Mouse (Mus musculus): ENCODE data around the gene Pltp. TPM values are rescaled to one million over a fixed set of nuclear protein-coding genes. Genes with fewer than 3 reads are reported as not detected.
A peak's percentile ranks its signal among the peaks of the same experiment; 100 is the strongest.

Pltp gene
- polyA plus RNA-seq, 1 experiment from 2014 or later, result 10.8 TPM

DNA sequence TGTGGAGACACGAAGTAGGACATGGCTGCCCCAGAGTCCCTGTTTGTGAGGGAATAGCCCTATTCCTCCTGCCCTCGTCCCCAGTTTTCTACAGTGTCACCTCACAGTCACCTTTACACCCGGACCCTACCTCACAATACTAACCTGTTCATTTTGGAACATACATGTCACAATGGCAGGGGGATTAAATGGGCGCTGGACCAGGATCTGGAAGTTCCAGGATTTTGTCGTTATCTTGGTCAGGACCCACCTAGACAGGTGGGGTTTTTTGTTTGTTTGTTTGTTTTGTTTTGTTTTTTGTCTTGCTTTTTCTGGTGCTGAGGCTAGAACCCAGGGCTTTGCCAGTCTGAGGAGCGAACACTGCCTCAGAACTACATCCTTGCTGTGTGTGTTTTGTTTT lies 29.1 kb downstream of the Pltp start, which contains the start of gene Spata25:
TSS of gene Spata25 (minus strand) at position 101 of the 400 bp plus-strand sequence.
- ATAC-seq (replicated peaks; ENCODE audit: insufficient number of reproducible peaks, low FRiP score, low TSS enrichment), result no peak
- WGBS (ENCODE audit: insufficient replicate concordance), result 79% methylated on average over 6 of the region's 6 CpGs
- Histone ChIP-seq H3K36me3 (ENCODE audit: control insufficient read depth, insufficient read depth, low read length) (peaks cover 9% of the 10 kb centered on the region), H3K4me3 (ENCODE audit: low read depth, low read length) (no peak within 1 kb of the TSS), H3K9me3 (replicated peaks; ENCODE audit: control insufficient read depth, low read length) (no peaks in the 10 kb centered on the region), H3K27ac (ENCODE audit: low read depth, low read length) (no peak within 1 kb of the TSS), H3K27me3 (ENCODE audit: control insufficient read depth, insufficient read depth, low read length) (no peaks in the 10 kb centered on the region), H3K4me1 (ENCODE audit: control insufficient read depth, insufficient read depth, low read length) (peaks cover 4% of the 10 kb centered on the region; the same call in 1 of the 2 replicates), H3K4me2 (no peak within 1 kb of the TSS), H3K9ac (ENCODE audit: low read depth, low read length) (no peak within 1 kb of the TSS)

GRCm38 (mm10) chr2:164827146-164827850 lies 30.2 kb downstream of the Pltp start:
- no peak overlapping the region for H3K4me2 ChIP-seq
- no peak overlapping the region for H3K27ac ChIP-seq (ENCODE audit: low read depth, low read length)
- no peaks in the 10 kb centered on the region for H3K27me3 ChIP-seq (ENCODE audit: control insufficient read depth, insufficient read depth, low read length)
- no peak overlapping the region for H3K4me3 ChIP-seq (ENCODE audit: low read depth, low read length)
- no peak overlapping the region for H3K9ac ChIP-seq (ENCODE audit: low read depth, low read length)
- H3K36me3 ChIP-seq (ENCODE audit: control insufficient read depth, insufficient read depth, low read length), result peaks cover 9% of the 10 kb centered on the region
- peaks cover 1% of the 10 kb centered on the region; the same call in 1 of the 2 replicates for H3K4me1 ChIP-seq (ENCODE audit: control insufficient read depth, insufficient read depth, low read length)
- WGBS (ENCODE audit: insufficient replicate concordance), result 83% methylated on average over 16 of the region's 16 CpGs
- H3K9me3 ChIP-seq (replicated peaks; ENCODE audit: control insufficient read depth, low read length), result no peaks in the 10 kb centered on the region
- no peak for ATAC-seq (replicated peaks; ENCODE audit: insufficient number of reproducible peaks, low FRiP score, low TSS enrichment)

- H3K27ac ChIP-seq (ENCODE audit: low read depth, low read length), result no peak overlapping the region
- no peak overlapping the region for H3K4me3 ChIP-seq (ENCODE audit: low read depth, low read length)
- WGBS (ENCODE audit: insufficient replicate concordance), result 95% methylated on average over 17 of the region's 17 CpGs
- H3K4me2 ChIP-seq, result no peak overlapping the region
- no peak overlapping the region for H3K9ac ChIP-seq (ENCODE audit: low read depth, low read length)
- H3K27me3 ChIP-seq (ENCODE audit: control insufficient read depth, insufficient read depth, low read length), result no peaks in the 10 kb centered on the region
- peaks cover 9% of the 10 kb centered on the region for H3K36me3 ChIP-seq (ENCODE audit: control insufficient read depth, insufficient read depth, low read length)
- no peak for ATAC-seq (replicated peaks; ENCODE audit: insufficient number of reproducible peaks, low FRiP score, low TSS enrichment)
- H3K4me1 ChIP-seq (ENCODE audit: control insufficient read depth, insufficient read depth, low read length), result no peaks in the 10 kb centered on the region
- no peaks in the 10 kb centered on the region for H3K9me3 ChIP-seq (replicated peaks; ENCODE audit: control insufficient read depth, low read length)
Observed at GRCm38 (mm10) chr2:164825521-164825920, 32.0 kb downstream of the Pltp start.

DNA sequence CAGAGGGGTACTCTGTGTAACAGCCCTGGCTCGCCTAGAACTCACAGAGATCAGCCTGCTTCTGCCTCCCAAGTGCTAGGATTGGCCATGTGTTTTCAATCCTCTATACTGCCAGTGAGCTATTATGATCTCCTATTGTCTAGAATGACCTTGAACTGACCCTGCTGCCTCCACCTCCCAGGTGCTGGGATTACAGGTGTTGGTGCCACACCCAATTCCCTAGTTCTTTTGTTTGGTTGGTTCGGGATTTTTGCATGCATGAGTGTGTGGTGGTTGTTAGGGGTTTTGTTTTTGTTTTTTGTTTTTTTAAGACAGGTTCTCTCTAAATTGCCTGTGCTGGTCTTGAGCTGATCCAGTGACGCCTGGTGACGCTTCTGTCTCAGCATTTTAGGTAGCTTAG lies 33.5 kb downstream of the Pltp start:
- no peak overlapping the region for H3K4me3 ChIP-seq (ENCODE audit: low read depth, low read length)
- no peaks in the 10 kb centered on the region for H3K9me3 ChIP-seq (replicated peaks; ENCODE audit: control insufficient read depth, low read length)
- H3K9ac ChIP-seq (ENCODE audit: low read depth, low read length), result no peak overlapping the region
- no peaks in the 10 kb centered on the region for H3K4me1 ChIP-seq (ENCODE audit: control insufficient read depth, insufficient read depth, low read length)
- H3K27me3 ChIP-seq (ENCODE audit: control insufficient read depth, insufficient read depth, low read length), result no peaks in the 10 kb centered on the region
- peak overlapping the region; percentile 61; the same call in 1 of the 2 replicates for H3K4me2 ChIP-seq
- WGBS (ENCODE audit: insufficient replicate concordance), result 92% methylated on average over 4 of the region's 4 CpGs
- peaks cover 9% of the 10 kb centered on the region; the same call in 1 of the 2 replicates for H3K36me3 ChIP-seq (ENCODE audit: control insufficient read depth, insufficient read depth, low read length)
- ATAC-seq (replicated peaks; ENCODE audit: insufficient number of reproducible peaks, low FRiP score, low TSS enrichment), result no peak
- no peak overlapping the region for H3K27ac ChIP-seq (ENCODE audit: low read depth, low read length)

GRCm38 (mm10) chr2:164823181-164823585 lies 34.3 kb downstream of the Pltp start:
- ATAC-seq (replicated peaks; ENCODE audit: insufficient number of reproducible peaks, low FRiP score, low TSS enrichment), result peak; percentile 44
- Histone ChIP-seq H3K4me3 (ENCODE audit: low read depth, low read length) (peak overlapping the region; percentile 63), H3K9me3 (replicated peaks; ENCODE audit: control insufficient read depth, low read length) (no peaks in the 10 kb centered on the region), H3K36me3 (ENCODE audit: control insufficient read depth, insufficient read depth, low read length) (peaks cover 9% of the 10 kb centered on the region; the same call in 1 of the 2 replicates), H3K4me2 (peak overlapping the region; percentile 61), H3K4me1 (ENCODE audit: control insufficient read depth, insufficient read depth, low read length) (no peaks in the 10 kb centered on the region), H3K27me3 (ENCODE audit: control insufficient read depth, insufficient read depth, low read length) (no peaks in the 10 kb centered on the region), H3K9ac (ENCODE audit: low read depth, low read length) (peak overlapping the region; percentile 73), H3K27ac (ENCODE audit: low read depth, low read length) (peak overlapping the region; percentile 66)
- 2% methylated on average over 10 of the region's 10 CpGs for WGBS (ENCODE audit: insufficient replicate concordance)

GRCm38 (mm10) chr2:164822636-164823165 lies 34.8 kb downstream of the Pltp start, which contains the start of gene Zswim1:
Gene Zswim1 (plus strand): TSS chr2:164822686.
- no peaks in the 10 kb centered on the region for H3K27me3 ChIP-seq (ENCODE audit: control insufficient read depth, insufficient read depth, low read length)
- ATAC-seq (replicated peaks; ENCODE audit: insufficient number of reproducible peaks, low FRiP score, low TSS enrichment), result peak; percentile 98
- H3K9ac ChIP-seq (ENCODE audit: low read depth, low read length), result peak within 1 kb of the TSS; percentile 73
- H3K4me3 ChIP-seq (ENCODE audit: low read depth, low read length), result peak within 1 kb of the TSS; percentile 63
- 2% methylated on average over 32 of the region's 32 CpGs for WGBS (ENCODE audit: insufficient replicate concordance)
- peak within 1 kb of the TSS; percentile 66 for H3K27ac ChIP-seq (ENCODE audit: low read depth, low read length)
- H3K9me3 ChIP-seq (replicated peaks; ENCODE audit: control insufficient read depth, low read length), result no peaks in the 10 kb centered on the region
- peaks cover 9% of the 10 kb centered on the region; the same call in 1 of the 2 replicates for H3K36me3 ChIP-seq (ENCODE audit: control insufficient read depth, insufficient read depth, low read length)
- H3K4me1 ChIP-seq (ENCODE audit: control insufficient read depth, insufficient read depth, low read length), result peaks cover 3% of the 10 kb centered on the region
- H3K4me2 ChIP-seq, result peak within 1 kb of the TSS; percentile 61

DNA sequence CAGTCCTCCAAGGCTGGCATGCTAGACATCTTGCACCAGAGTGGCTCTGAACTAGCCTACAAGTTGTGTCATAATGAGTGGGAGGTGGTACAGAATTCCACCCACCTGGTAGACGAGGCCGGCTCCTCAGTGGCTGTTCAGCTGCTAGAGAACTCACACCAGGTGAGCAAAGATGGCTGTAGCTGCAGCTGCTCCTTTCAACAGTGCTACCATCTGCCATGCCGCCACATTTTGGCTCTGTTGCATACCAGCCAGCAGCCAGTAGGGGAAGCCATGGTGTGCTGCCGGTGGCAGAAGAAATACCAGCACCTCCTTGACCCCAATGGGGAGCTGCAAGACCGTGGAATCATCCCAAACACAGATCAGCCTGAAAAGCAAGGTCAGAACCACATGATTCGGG lies 36.5 kb downstream of the Pltp start:
- H3K9me3 ChIP-seq (replicated peaks; ENCODE audit: control insufficient read depth, low read length), result no peaks in the 10 kb centered on the region
- peaks cover 9% of the 10 kb centered on the region; the same call in 1 of the 2 replicates for H3K36me3 ChIP-seq (ENCODE audit: control insufficient read depth, insufficient read depth, low read length)
- WGBS (ENCODE audit: insufficient replicate concordance), result 83% methylated on average over 6 of the region's 6 CpGs
- no peak overlapping the region for H3K27ac ChIP-seq (ENCODE audit: low read depth, low read length)
- no peak overlapping the region for H3K4me3 ChIP-seq (ENCODE audit: low read depth, low read length)
- H3K9ac ChIP-seq (ENCODE audit: low read depth, low read length), result no peak overlapping the region
- H3K4me2 ChIP-seq, result no peak overlapping the region
- no peak for ATAC-seq (replicated peaks; ENCODE audit: insufficient number of reproducible peaks, low FRiP score, low TSS enrichment)
- H3K4me1 ChIP-seq (ENCODE audit: control insufficient read depth, insufficient read depth, low read length), result peaks cover 10% of the 10 kb centered on the region
- H3K27me3 ChIP-seq (ENCODE audit: control insufficient read depth, insufficient read depth, low read length), result no peaks in the 10 kb centered on the region

- Histone ChIP-seq H3K27ac (ENCODE audit: low read depth, low read length) (no peak overlapping the region; the same call in 1 of the 2 replicates), H3K9me3 (replicated peaks; ENCODE audit: control insufficient read depth, low read length) (no peaks in the 10 kb centered on the region), H3K4me1 (ENCODE audit: control insufficient read depth, insufficient read depth, low read length) (peaks cover 15% of the 10 kb centered on the region), H3K27me3 (ENCODE audit: control insufficient read depth, insufficient read depth, low read length) (no peaks in the 10 kb centered on the region), H3K36me3 (ENCODE audit: control insufficient read depth, insufficient read depth, low read length) (no peaks in the 10 kb centered on the region), H3K4me3 (ENCODE audit: low read depth, low read length) (no peak overlapping the region), H3K4me2 (no peak overlapping the region), H3K9ac (ENCODE audit: low read depth, low read length) (no peak overlapping the region)
- 54% methylated on average over 5 of the region's 5 CpGs for WGBS (ENCODE audit: insufficient replicate concordance)
- peak; percentile 59; the same call in 1 of the 2 replicates for ATAC-seq (replicated peaks; ENCODE audit: insufficient number of reproducible peaks, low FRiP score, low TSS enrichment)
Observed at GRCm38 (mm10) chr2:164817703-164818102, 39.8 kb downstream of the Pltp start.
